ENCODE assay signal across 25 mouse cellular contexts in the genomic region with DNA sequence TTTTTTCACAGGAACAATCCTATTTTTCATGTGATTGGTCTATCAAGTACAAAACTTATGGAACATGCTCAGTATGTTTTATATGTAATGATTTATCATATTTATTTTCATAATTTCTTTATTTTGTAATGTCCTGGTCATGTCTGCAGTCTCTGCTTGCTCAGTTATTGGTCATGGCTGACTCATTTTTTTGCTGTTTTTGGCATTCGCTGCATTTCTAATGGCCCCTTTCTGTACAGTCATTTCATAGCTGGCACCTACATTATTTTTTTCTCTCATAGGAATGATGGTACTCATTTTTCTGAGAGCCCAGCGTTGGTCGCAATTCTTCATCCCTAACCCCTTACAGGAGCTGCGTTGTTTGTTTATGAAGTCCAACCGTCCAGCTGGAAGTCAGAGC.
"Had no signal": no experiment of that assay in that cellular context is flagged by ENCODE, and none has a peak within 500 bp of the region (broad histone marks: within the 10 kb centered on the region; RNA-seq: fewer than 3 reads in every experiment).

No protein-coding gene starts in this region.

- DNase-seq: gastrocnemius, adult 2 months; gastrocnemius, postnatal 10 days; gastrocnemius, postnatal 25 days; heart, adult 18-20 months; heart, postnatal 10 days; heart, postnatal 4 days; kidney, adult 18-20 months; kidney, adult 9 months; kidney, postnatal 14 days; kidney, postnatal 36 days; left cerebral cortex, postnatal 4 days had no signal

- H3K4me1 ChIP-seq: heart, embryonic 10.5 days; heart, embryonic 12.5 days; intestine, embryonic 15.5 days; kidney, embryonic 15.5 days; limb, embryonic 13.5 days; limb, embryonic 15.5 days; liver, embryonic 12.5 days had no signal

- H3K9ac ChIP-seq: heart, embryonic 12.5 days; hindbrain, embryonic 12.5 days; hindbrain, embryonic 15.5 days; intestine, embryonic 15.5 days; kidney, embryonic 15.5 days; limb, embryonic 13.5 days; limb, embryonic 15.5 days; liver, embryonic 12.5 days; liver, embryonic 14.5 days had no signal

- ATAC-seq: inflammation-experienced regulatory T-cells, adult 6 months; intestine, embryonic 15.5 days; intestine, postnatal 0 days; liver, embryonic 12.5 days had no signal

- H3K4me2 ChIP-seq: heart, embryonic 12.5 days; hindbrain, embryonic 12.5 days; hindbrain, embryonic 15.5 days; intestine, embryonic 15.5 days; kidney, embryonic 15.5 days; limb, embryonic 13.5 days; limb, embryonic 15.5 days; liver, embryonic 12.5 days had no signal

- H3K4me3 ChIP-seq: gastrocnemius, adult 2 months; heart, embryonic 10.5 days; heart, embryonic 12.5 days; hindbrain, embryonic 10.5 days; hindbrain, embryonic 12.5 days; hindbrain, embryonic 15.5 days; intestine, embryonic 15.5 days; kidney, embryonic 15.5 days; limb, embryonic 13.5 days; limb, embryonic 15.5 days; liver, embryonic 12.5 days had no signal

- H3K36me3 ChIP-seq: heart, embryonic 10.5 days; heart, embryonic 12.5 days; hindbrain, embryonic 10.5 days; hindbrain, embryonic 12.5 days; hindbrain, embryonic 15.5 days; intestine, embryonic 15.5 days; kidney, embryonic 15.5 days; limb, embryonic 13.5 days; limb, embryonic 15.5 days; liver, embryonic 12.5 days had no signal

- H3K9me3 ChIP-seq: heart, embryonic 10.5 days; heart, embryonic 12.5 days; hindbrain, embryonic 10.5 days; hindbrain, embryonic 12.5 days; hindbrain, embryonic 15.5 days; intestine, embryonic 15.5 days; kidney, embryonic 15.5 days; limb, embryonic 13.5 days; limb, embryonic 15.5 days; liver, embryonic 12.5 days had no signal

- H3K27me3 ChIP-seq: heart, embryonic 12.5 days; hindbrain, embryonic 12.5 days; hindbrain, embryonic 15.5 days; intestine, embryonic 15.5 days; kidney, embryonic 15.5 days; limb, embryonic 13.5 days; limb, embryonic 15.5 days; liver, embryonic 12.5 days had no signal

- H3K27ac ChIP-seq: gastrocnemius, adult 2 months; heart, embryonic 10.5 days; intestine, embryonic 15.5 days; kidney, embryonic 15.5 days; kidney, postnatal 0 days; limb, embryonic 13.5 days; limb, embryonic 15.5 days; liver, embryonic 12.5 days; liver, embryonic 14.5 days had no signal
